28 mouse cellular contexts compared by ENCODE assay signal in the genomic region with DNA sequence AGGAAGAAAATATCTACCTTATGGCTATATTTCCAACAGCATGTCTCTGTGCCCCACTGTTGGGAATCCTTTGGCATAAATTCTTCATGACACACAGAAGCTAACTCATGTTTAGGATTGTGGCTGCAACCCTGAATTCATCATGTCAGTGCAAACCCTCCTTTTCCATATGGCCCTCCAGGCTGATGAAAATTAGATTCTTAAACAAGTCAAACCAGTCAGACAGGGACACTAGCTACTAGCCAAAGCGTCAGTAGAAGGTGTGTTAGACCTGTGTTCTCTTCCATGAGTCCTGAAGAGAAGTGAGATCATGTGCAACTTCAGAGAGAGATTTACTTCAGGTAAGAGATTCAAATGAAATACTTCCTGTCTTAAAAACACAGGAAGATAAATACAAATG. TPM values are rescaled to one million over a fixed set of nuclear protein-coding genes. Genes with fewer than 3 reads are reported as not detected.
"Had no signal": no experiment of that assay in that cellular context is flagged by ENCODE, and none has a peak within 500 bp of the region (broad histone marks: within the 10 kb centered on the region; RNA-seq: fewer than 3 reads in every experiment).

No protein-coding gene starts in this region.

- DNase-seq: gastrocnemius, postnatal 25 days; heart, adult 2 months; heart, postnatal 14 days; heart, postnatal 36 days; kidney, adult 11 months; kidney, adult 2 months; kidney, adult 9 months; kidney, postnatal 14 days; kidney, postnatal 36 days; layer of hippocampus, adult 9-11 months; liver had no signal

- H3K4me2 ChIP-seq: heart, embryonic 11.5 days; heart, embryonic 13.5 days; heart, embryonic 15.5 days; hindbrain, embryonic 13.5 days; hindbrain, embryonic 15.5 days; kidney, embryonic 15.5 days; limb, embryonic 12.5 days; liver, embryonic 12.5 days had no signal

- H3K9ac ChIP-seq: heart, embryonic 13.5 days; heart, embryonic 15.5 days; hindbrain, embryonic 13.5 days; hindbrain, embryonic 15.5 days; kidney, embryonic 15.5 days; limb, embryonic 12.5 days; liver, embryonic 12.5 days; liver, embryonic 14.5 days had no signal

- H3K4me1 ChIP-seq: heart, embryonic 13.5 days; heart, embryonic 15.5 days; hindbrain, embryonic 13.5 days; hindbrain, embryonic 15.5 days; kidney, embryonic 15.5 days; limb, embryonic 10.5 days; limb, embryonic 12.5 days; liver, embryonic 12.5 days had no signal

- ATAC-seq: hindbrain, postnatal 0 days; intestine, embryonic 16.5 days; liver, embryonic 12.5 days had no signal

- H3K4me3 ChIP-seq: heart, adult 2 months; heart, embryonic 13.5 days; heart, embryonic 15.5 days; hindbrain, embryonic 13.5 days; hindbrain, embryonic 15.5 days; kidney, embryonic 15.5 days; left cerebral cortex, adult 2 months; limb, embryonic 10.5 days; limb, embryonic 12.5 days; liver, embryonic 12.5 days had no signal

- H3K27me3 ChIP-seq: heart, embryonic 13.5 days; heart, embryonic 15.5 days; hindbrain, embryonic 13.5 days; hindbrain, embryonic 15.5 days; kidney, embryonic 15.5 days; limb, embryonic 12.5 days; liver, embryonic 12.5 days had no signal

- H3K27ac ChIP-seq: heart, adult 2 months; heart, embryonic 13.5 days; heart, embryonic 15.5 days; hindbrain, embryonic 13.5 days; hindbrain, embryonic 15.5 days; hindbrain, postnatal 0 days; kidney, embryonic 15.5 days; kidney, postnatal 0 days; left cerebral cortex, adult 2 months; limb, embryonic 10.5 days; limb, embryonic 12.5 days; liver, embryonic 12.5 days; liver, embryonic 14.5 days had no signal

- H3K36me3 ChIP-seq: heart, embryonic 13.5 days; heart, embryonic 15.5 days; hindbrain, embryonic 13.5 days; hindbrain, embryonic 15.5 days; kidney, embryonic 15.5 days; limb, embryonic 10.5 days; limb, embryonic 12.5 days; liver, embryonic 12.5 days had no signal

- H3K9me3 ChIP-seq: heart, embryonic 13.5 days; heart, embryonic 15.5 days; hindbrain, embryonic 13.5 days; hindbrain, embryonic 15.5 days; kidney, embryonic 15.5 days; limb, embryonic 10.5 days; limb, embryonic 12.5 days; liver, embryonic 12.5 days had no signal

RNA-seq across cellular contexts. Expression of gene Pik3c2g, which starts 12.2 kb away (rescaled TPM):
- total RNA-seq: gastrocnemius, adult 18-20 months; gastrocnemius, adult 8-10 months; gastrocnemius, postnatal 25 days; heart, adult 2 months; heart, postnatal 36 days; hematopoietic stem cell, adult 5-6 weeks had no signal
- polyA plus RNA-seq: heart, adult 2 months had no signal
